Mouse (Mus musculus): ENCODE results near the gene Cep162. TPM values are rescaled to one million over a fixed set of nuclear protein-coding genes. Genes with fewer than 3 reads are reported as not detected.

Cep162 gene
- total RNA-seq (2015) (7.6 and 10.9 TPM in 2 replicates), total RNA-seq (2017) (9.2 and 10.8 TPM in 2 replicates)

DNA sequence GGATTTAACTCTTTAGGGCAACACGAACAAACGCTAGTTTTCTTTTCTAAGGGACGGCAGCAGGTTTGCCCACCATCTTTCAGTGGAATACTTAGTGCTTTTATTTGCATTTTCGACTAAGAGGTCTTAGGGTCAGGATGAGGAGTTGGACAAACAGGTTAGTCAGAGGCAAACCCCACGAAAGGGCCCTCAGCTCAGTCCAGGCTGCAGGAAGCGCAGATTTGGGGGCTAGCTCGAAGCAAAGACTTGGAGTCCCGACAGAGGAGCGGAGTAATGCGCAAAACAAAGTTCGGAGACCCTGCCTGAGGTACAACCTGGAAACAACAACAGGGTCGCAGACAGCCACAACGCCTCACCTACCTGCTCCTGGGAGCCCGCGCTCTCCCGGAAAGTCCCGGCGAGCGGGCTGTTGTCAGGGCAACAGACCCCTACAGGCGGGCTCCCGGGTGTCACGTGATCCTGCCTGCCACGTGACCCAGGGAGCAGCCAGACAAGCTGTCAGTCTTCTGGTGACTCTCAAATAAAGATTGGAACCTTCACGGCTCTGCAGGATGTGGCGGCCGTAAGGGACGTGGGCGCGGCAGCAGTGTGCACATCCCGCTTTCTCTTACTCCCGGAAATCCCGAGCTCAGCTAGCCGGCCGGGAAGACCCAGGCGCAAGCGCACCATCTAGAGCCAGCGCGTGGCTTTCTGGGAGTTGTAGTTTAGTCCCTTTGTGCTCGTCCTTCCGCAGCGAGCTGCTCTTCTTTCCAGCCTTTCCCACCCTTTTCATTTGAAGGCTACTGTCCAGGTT, at the start of gene Cep162:
Gene Cep162, minus strand, starts transcription at position 634 of the 793 bp plus-strand sequence.
- ATAC-seq (replicated peaks; ENCODE audit: poor library complexity) = peak; percentile 97

DNA sequence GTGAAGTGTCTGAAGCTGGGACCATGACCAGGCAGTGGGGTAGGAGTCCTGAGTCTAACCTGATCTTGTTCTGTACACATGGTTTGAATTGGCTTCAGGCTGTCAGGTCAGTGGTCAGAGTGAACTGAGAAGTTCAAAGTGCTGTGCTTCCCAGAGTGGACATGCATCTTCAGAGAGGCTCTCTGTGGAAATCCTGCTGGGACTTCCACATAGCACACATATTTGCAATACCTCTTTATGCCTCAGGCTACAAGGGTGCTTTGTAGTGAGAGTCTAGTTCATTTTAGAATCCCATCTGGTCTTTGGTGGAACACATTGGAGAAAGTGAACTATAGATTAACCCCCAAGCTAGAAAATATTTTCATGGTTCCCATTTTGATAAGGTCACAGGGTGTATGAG, 47.9 kb upstream of the Cep162 start:
- ATAC-seq (replicated peaks; ENCODE audit: poor library complexity) = no peak

- no peak for ATAC-seq (replicated peaks; ENCODE audit: poor library complexity)
Measured at GRCm38 (mm10) chr9:87298900-87299299, 43.6 kb upstream of the Cep162 start.

- no peak for ATAC-seq (replicated peaks; ENCODE audit: poor library complexity)
Measured at GRCm38 (mm10) chr9:87297522-87297921, 42.2 kb upstream of the Cep162 start.

DNA sequence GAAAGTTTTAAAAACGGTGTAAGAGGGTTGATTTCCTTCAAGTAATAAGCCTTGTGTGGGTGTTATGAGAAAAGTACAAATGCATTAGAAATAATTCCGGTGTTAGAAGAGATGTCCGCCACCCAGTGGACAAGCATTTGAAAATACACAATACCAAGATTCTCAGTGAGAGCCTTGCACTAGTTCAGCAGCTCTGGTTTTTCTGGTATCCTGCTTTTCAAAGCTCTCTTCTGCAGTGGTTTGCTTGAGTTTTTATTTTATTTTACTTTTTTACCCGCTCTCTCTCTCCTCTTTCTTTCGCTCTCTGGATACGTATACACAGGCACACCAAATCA, 327 bp upstream of the Cep162 start:
- ATAC-seq (replicated peaks; ENCODE audit: poor library complexity) = peak; percentile 81

GRCm38 (mm10) chr9:87248118-87248517, 7.2 kb downstream of the Cep162 start:
- peak; percentile 82 for ATAC-seq (replicated peaks; ENCODE audit: poor library complexity)

DNA sequence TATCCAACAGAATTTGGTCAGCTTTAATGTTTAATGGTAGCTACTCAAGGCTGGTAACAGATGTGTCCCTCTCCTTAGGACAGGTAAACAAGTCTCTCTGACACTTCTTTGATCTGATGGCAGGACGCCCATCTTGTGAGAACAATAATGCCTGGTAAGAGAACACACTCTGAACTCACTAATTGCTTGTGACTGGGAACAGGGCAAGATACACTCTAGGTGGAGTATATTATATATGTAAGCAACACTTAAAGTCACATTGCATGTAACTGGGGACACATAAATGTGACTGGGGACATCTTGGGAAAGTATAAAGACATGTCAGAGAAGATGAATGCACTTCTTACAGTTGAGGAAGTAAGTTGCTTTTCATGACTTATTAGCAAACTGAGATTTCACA, 7.7 kb downstream of the Cep162 start:
- no peak for ATAC-seq (replicated peaks; ENCODE audit: poor library complexity)

DNA sequence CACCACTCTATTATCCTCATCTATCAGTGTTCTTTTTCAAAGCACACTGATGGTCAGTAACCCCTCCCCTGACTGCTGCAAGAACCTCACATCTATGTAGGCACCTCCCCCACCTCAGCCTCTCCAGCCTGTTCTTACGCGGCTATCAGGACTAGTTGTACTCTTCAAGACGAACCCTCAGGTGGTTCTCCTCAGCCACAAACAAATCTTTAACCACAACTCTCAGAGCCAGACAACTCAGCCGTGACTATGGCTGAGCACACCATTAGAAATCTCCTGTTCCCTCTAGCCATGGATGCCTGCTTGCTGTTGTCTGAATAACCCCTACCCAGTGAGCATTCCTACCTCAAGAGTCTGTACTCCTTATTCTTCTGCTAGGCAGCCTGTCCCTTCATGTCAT, 42.1 kb downstream of the Cep162 start:
- no peak for ATAC-seq (replicated peaks; ENCODE audit: poor library complexity)

GRCm38 (mm10) chr9:87210830-87211339, 44.5 kb downstream of the Cep162 start:
- no peak for ATAC-seq (replicated peaks; ENCODE audit: poor library complexity)

DNA sequence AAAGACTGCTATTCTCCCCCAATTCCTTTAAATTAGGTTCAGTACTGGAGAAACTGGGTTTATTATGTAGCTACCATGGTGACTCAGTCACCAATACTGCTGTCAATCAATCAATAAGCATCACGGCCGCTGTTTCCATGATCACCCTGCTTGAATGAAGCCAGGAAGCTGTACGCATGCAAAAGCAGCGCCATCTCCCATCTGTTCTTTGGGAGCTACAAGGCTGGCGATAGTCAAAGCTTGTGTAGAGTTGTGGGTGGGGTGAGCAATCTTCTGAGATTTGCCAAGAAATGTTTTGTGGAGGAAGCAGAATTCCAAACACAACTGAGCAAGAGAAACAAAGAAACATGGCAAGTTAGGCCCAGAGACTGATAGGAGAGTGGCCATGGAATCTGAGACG, 52.9 kb downstream of the Cep162 start:
- no peak for ATAC-seq (replicated peaks; ENCODE audit: poor library complexity)

GRCm38 (mm10) chr9:87200919-87201318, 54.4 kb downstream of the Cep162 start:
- ATAC-seq (replicated peaks; ENCODE audit: poor library complexity) = no peak

- ATAC-seq (replicated peaks; ENCODE audit: poor library complexity) = no peak
Measured at GRCm38 (mm10) chr9:87200426-87200825, 54.9 kb downstream of the Cep162 start.

- ATAC-seq (replicated peaks; ENCODE audit: poor library complexity) = no peak
Measured at GRCm38 (mm10) chr9:87198036-87198435, 57.3 kb downstream of the Cep162 start.

- ATAC-seq (replicated peaks; ENCODE audit: poor library complexity) = no peak
Measured at GRCm38 (mm10) chr9:87197277-87197676, 58.1 kb downstream of the Cep162 start.

DNA sequence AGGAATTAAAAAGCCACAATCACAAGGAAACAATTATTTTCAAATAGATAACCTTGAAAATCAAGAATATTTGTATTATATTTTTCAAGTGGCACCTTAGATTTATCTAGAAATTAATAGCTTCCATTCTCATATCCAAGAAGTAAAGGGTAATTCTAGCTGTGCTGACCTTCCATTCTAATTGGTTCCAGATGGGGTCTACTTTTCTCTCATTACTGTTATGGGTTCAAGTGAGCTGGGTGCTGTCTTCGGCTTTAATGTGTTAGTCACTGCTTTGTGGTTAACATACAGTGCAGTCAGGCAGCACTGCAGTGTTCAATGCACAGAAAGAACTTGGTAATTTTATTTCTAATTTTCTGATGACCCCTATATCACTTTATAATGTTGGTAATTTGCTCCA, 61.6 kb downstream of the Cep162 start:
- no peak for ATAC-seq (replicated peaks; ENCODE audit: poor library complexity)

DNA sequence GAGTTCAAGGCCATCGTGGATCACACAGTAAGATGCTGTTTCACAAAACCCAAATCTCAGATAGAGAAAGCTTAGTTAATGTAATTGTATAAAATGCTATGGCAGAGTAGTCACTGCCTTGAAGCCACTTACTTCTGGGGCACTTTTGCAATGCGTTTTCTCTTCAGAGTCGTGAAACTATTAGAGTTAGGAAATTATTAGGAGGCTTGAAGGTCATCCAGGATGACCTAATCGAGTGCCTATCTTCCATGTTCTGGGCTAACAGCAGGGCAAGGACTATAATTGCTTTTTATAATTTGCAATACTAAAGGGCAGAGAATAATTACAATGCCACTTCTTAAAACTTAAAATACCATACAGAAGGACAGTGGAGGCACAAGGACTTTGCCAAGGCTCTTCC, 68.0 kb downstream of the Cep162 start:
- no peak for ATAC-seq (replicated peaks; ENCODE audit: poor library complexity)

- ATAC-seq (replicated peaks; ENCODE audit: poor library complexity) = no peak
Measured at GRCm38 (mm10) chr9:87182231-87182630, 73.1 kb downstream of the Cep162 start.

- no peak for ATAC-seq (replicated peaks; ENCODE audit: poor library complexity)
Measured at GRCm38 (mm10) chr9:87178534-87178933, 76.8 kb downstream of the Cep162 start.

DNA sequence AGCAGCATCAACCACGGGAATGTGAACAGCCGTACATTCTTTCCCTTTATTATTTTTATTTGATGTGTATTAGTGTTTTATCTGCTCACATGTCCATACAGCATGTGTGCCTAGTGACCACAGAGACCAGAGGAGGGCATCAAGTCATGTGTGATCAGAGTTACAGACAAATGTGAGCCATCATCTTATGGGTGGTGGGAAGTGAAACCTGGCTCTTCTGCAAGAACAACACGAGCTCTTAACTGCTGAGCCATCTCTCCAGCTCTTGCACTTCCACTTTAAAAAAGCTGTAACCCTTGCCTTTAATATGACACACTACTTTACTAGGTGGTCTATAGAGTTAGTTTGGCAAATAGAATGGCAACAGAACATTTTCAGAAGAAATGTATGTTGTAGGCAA, 83.8 kb downstream of the Cep162 start:
- peak; percentile 81 for ATAC-seq (replicated peaks; ENCODE audit: poor library complexity)

- ATAC-seq (replicated peaks; ENCODE audit: poor library complexity) = no peak
Measured at GRCm38 (mm10) chr9:87170891-87171290, 84.4 kb downstream of the Cep162 start.

DNA sequence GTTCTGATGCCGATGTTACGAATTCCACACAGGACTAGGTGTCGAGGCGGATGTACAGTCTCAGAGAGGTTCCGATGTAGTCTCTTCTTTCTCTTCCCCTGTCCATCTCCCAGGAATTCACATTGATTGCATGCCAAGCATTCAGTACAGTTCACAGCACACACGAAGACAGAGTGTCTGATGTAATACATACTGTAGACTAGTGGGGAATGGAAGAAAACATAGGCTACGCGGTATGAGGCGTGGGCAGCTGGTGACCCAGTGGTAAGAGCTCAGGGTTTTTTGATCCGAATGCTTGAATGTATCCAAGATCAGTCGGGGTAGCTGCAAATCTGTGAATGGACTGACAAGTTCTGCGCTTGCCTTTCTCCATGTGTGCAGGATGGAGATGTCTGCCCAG, 86.2 kb downstream of the Cep162 start:
- ATAC-seq (replicated peaks; ENCODE audit: poor library complexity) = no peak

- no peak for ATAC-seq (replicated peaks; ENCODE audit: poor library complexity)
Measured at GRCm38 (mm10) chr9:87168051-87168450, 87.3 kb downstream of the Cep162 start.
